ENCODE assay signal across 8 mouse cellular contexts in the genomic region with DNA sequence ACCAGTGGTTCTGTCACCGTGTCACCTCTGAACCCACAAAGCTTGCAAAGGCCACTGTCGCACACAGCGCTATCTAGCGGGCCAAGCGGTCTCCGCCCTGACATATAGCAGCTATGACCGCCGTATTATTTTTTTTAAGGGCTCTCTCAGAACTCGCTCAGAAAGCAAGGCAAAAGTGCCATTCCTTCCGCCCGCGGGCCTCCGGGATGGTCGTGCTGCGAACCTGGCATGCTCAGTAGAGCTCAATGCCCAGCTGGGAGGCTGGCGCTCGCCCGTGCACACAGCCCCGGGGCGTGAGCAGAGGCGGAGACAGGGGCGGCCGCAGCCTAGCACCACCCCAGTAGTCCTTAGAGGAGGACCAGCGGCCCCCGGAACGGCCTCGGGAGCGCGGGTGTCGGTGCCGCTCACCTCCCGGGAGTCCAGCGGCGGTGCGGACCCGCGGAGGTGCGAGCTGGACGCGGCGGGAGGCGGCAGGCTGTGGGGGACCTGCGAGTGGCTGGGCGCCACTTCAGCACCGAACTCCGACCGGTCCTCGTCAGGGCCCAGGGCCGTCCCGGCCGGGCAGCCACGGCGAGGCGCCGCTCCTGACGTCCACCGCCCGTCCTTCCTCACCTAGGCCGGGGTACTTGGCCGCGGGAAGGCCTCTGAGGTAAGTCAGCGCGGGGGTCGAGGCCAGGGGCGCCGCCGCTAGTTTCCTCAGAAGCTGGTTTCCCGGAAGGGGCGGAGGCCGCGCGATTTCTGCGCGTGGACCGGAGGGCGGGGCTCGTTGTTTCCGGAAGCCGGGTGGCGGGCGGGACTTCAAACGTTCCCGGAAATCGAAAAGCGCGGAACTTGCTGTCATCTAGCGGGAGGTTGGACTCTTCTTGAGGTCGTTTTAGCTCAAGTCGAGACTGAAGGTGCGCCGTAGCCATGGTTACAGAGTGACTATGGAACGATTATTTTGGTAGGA. TPM values are rescaled to one million over a fixed set of nuclear protein-coding genes. Genes with fewer than 3 reads are reported as not detected.
DNase-seq lines count a peak whose midpoint lies in the region; ATAC-seq and TF ChIP-seq lines count a peak whose summit lies in the region.

A gene (plus strand): TSS at position 306 of the 949 bp plus-strand sequence.
A gene (minus strand): TSS at position 737 of the 949 bp plus-strand sequence.

- WGBS in hindbrain, embryonic 10.5 days: under 1% methylated on average over 92 of the region's 92 CpGs
- WGBS in lung, postnatal 0 days: under 1% methylated on average over 81 of the region's 92 CpGs

- H3K9me3 ChIP-seq in hindbrain, embryonic 10.5 days: no peaks in the 10 kb centered on the region
- H3K9me3 ChIP-seq in lung, postnatal 0 days (ENCODE audit: low read length): no peaks in the 10 kb centered on the region

- H3K4me3 ChIP-seq in hindbrain, embryonic 10.5 days: peak within 1 kb of the TSS; percentile 95
- peak within 1 kb of the TSS; percentile 95 for H3K4me3 ChIP-seq in lung, postnatal 0 days (ENCODE audit: low read depth, low read length)

- ATAC-seq in frontal cortex, adult (ENCODE audit: low TSS enrichment): peak; percentile 93
- peak; percentile 100 for ATAC-seq in lung, postnatal 0 days

- no peaks in the 10 kb centered on the region for H3K27me3 ChIP-seq in hindbrain, embryonic 10.5 days (ENCODE audit: insufficient read depth, poor library complexity, severe bottlenecking)
- no peaks in the 10 kb centered on the region for H3K27me3 ChIP-seq in lung, postnatal 0 days (replicated peaks; ENCODE audit: insufficient read depth, low read length)

- H3K9ac ChIP-seq in lung, postnatal 0 days (replicated peaks; ENCODE audit: low read depth): peak within 1 kb of the TSS; percentile 89

- H3K27ac ChIP-seq in hindbrain, embryonic 10.5 days: peak within 1 kb of the TSS; percentile 95
- peak within 1 kb of the TSS; percentile 94 for H3K27ac ChIP-seq in lung, postnatal 0 days (ENCODE audit: low read length)

- TF ChIP-seq EP300 in lung, postnatal 0 days (IDR thresholded peaks at IDR 0.05): peak; percentile 43; the same call in 1 of the 2 replicates

- peak within 1 kb of the TSS; percentile 77 for H3K4me2 ChIP-seq in lung, postnatal 0 days (replicated peaks; ENCODE audit: low read depth, low read length)

- DNase-seq in MN1 (ENCODE audit: low spot score): peak; percentile 91
- peak; percentile 87 for DNase-seq in cerebellum, adult 9-10 months
- peak; percentile 89 for DNase-seq in hindbrain, embryonic 10.5 days (ENCODE audit: low spot score)
- DNase-seq in layer of hippocampus, adult 9-11 months: peak; percentile 90
- peak; percentile 95 for DNase-seq in lung, postnatal 0 days (ENCODE audit: low spot score)
- peak; percentile 72 for DNase-seq in ovary, postnatal 14 days (ENCODE audit: low spot score)
- DNase-seq in thymus, postnatal 14 days: peak; percentile 97

- peak; percentile 68 for TF ChIP-seq CTCF in lung, postnatal 0 days (IDR thresholded peaks at IDR 0.05)

- H3K36me3 ChIP-seq in hindbrain, embryonic 10.5 days: peaks cover 3% of the 10 kb centered on the region; the same call in 1 of the 2 replicates
- no peaks in the 10 kb centered on the region for H3K36me3 ChIP-seq in lung, postnatal 0 days (ENCODE audit: insufficient read depth, low read length)

- H3K4me1 ChIP-seq in hindbrain, embryonic 10.5 days (replicated peaks): peaks cover 12% of the 10 kb centered on the region
- H3K4me1 ChIP-seq in lung, postnatal 0 days (ENCODE audit: insufficient read depth, low read depth, low read length): peaks cover 8% of the 10 kb centered on the region; the same call in 1 of the 2 replicates

RNA-seq across cellular contexts. Expression of the first gene that starts in this region (rescaled TPM):
- 7.3 and 10.0 TPM in 2 replicates for polyA plus RNA-seq in hindbrain, embryonic 10.5 days (2016; fragmentation: Nextera tagmentation; extraction: Ambion mirVana)
- polyA plus RNA-seq in lung, postnatal 0 days (2015; fragmentation: Nextera tagmentation; extraction: Ambion mirVana): 17.7 and 21.2 TPM in 2 replicates

RNA-seq across cellular contexts. Expression of the second gene that starts in this region (rescaled TPM):
- polyA plus RNA-seq in hindbrain, embryonic 10.5 days (2016; fragmentation: Nextera tagmentation; extraction: Ambion mirVana): 28.3 and 35.5 TPM in 2 replicates
- polyA plus RNA-seq in lung, postnatal 0 days (2015; fragmentation: Nextera tagmentation; extraction: Ambion mirVana): 94.5 and 94.8 TPM in 2 replicates

Comparison
In these comparisons a context has a peak if more than half of its experiments do, and no peak if none do; other contexts are left out.
1. Peak in every context shown above with its lines: DNase-seq, ATAC-seq, H3K4me3 ChIP-seq and H3K27ac ChIP-seq.